Mouse (Mus musculus): Measurements from ENCODE around the gene Rbm39.
"Not testable (repeated sequence)": the region's sequence is repeated elsewhere in the genome, so short reads cannot be mapped to it uniquely, and the experiment has no call there.

The Rbm39 gene

GRCm38 (mm10) chr2:156180094-156180821 lies at the start of gene Rbm39:
Gene Rbm39 (minus strand): TSS chr2:156180238.
- peak; percentile 100 for DNase-seq

- no peak for DNase-seq
Measured at GRCm38 (mm10) chr2:156229171-156229570, 49.1 kb upstream of the Rbm39 start.

- no peak for DNase-seq
Measured at GRCm38 (mm10) chr2:156227689-156228088, 47.7 kb upstream of the Rbm39 start.

- no peak for DNase-seq
Measured at GRCm38 (mm10) chr2:156224043-156224442, 44.0 kb upstream of the Rbm39 start.

GRCm38 (mm10) chr2:156222100-156222499 lies 42.1 kb upstream of the Rbm39 start:
- peak; percentile 26 for DNase-seq

- no peak for DNase-seq
Measured at GRCm38 (mm10) chr2:156217786-156218185, 37.7 kb upstream of the Rbm39 start.

- DNase-seq: no peak
Measured at GRCm38 (mm10) chr2:156203917-156204316, 23.9 kb upstream of the Rbm39 start.

GRCm38 (mm10) chr2:156202848-156203437 lies 22.9 kb upstream of the Rbm39 start:
- DNase-seq: peak; percentile 61

GRCm38 (mm10) chr2:156201486-156201885 lies 21.4 kb upstream of the Rbm39 start:
- DNase-seq: no peak

GRCm38 (mm10) chr2:156199944-156200343 lies 19.9 kb upstream of the Rbm39 start:
- no peak for DNase-seq

GRCm38 (mm10) chr2:156197129-156197911 lies 17.3 kb upstream of the Rbm39 start:
- DNase-seq: no peak

- DNase-seq: peak; percentile 98
Measured at GRCm38 (mm10) chr2:156196302-156197128, 16.5 kb upstream of the Rbm39 start, which contains the start of gene Phf20. Gene Phf20 (plus strand): TSS chr2:156196466.

GRCm38 (mm10) chr2:156194571-156194970 lies 14.5 kb upstream of the Rbm39 start:
- no peak for DNase-seq

- no peak for DNase-seq
Measured at GRCm38 (mm10) chr2:156193066-156193862, 13.2 kb upstream of the Rbm39 start.

GRCm38 (mm10) chr2:156192068-156192467 lies 12.0 kb upstream of the Rbm39 start:
- no peak for DNase-seq

- no peak for DNase-seq
Measured at GRCm38 (mm10) chr2:156191540-156191939, 11.5 kb upstream of the Rbm39 start.

GRCm38 (mm10) chr2:156190004-156190896 lies 10.2 kb upstream of the Rbm39 start:
- no peak for DNase-seq

GRCm38 (mm10) chr2:156189241-156189640 lies 9.2 kb upstream of the Rbm39 start:
- DNase-seq: not testable (repeated sequence)

GRCm38 (mm10) chr2:156181592-156181991 lies 1.6 kb upstream of the Rbm39 start:
- DNase-seq: no peak

- DNase-seq: no peak
Measured at GRCm38 (mm10) chr2:156180824-156181590, 969 bp upstream of the Rbm39 start.

All from right cerebral cortex, adult 18-20 months (tissue).